Mouse (Mus musculus) lung, embryonic 16.5 days (tissue): ENCODE data around the gene Cep112. TPM values are rescaled to one million over a fixed set of nuclear protein-coding genes. Genes with fewer than 3 reads are reported as not detected.

Source experiments
- ATAC-seq: fragments of 200-750 bp; cut with Nextera tagmentation; 2 replicates; pipeline ENCODE4 v1.8.0; 2017; ENCODE audit warnings: low read depth, mild to moderate bottlenecking, moderate library complexity
- H3K27ac ChIP-seq: fragments of 300-500 bp; sonication (generic); 2 replicates; pipeline ENCODE4 v1.5.1; 2014; ENCODE audit warnings: mild to moderate bottlenecking, control low read depth, low read length
- H3K27me3 ChIP-seq: fragments of 300-500 bp; sonication (generic); 2 replicates; pipeline ENCODE4 v1.6.1; 2014; ENCODE audit warnings: low read depth, low read length, mixed read lengths; ENCODE audit not compliant: control insufficient read depth, insufficient read depth
- H3K36me3 ChIP-seq: fragments of 300-500 bp; sonication (generic); 2 replicates; pipeline ENCODE4 v1.6.1; 2014; ENCODE audit warnings: low read length; ENCODE audit not compliant: control insufficient read depth, insufficient read depth
- H3K4me1 ChIP-seq: fragments of 300-500 bp; sonication (generic); replicated peaks from 2 replicates; pipeline ENCODE4 v1.6.1; 2014; ENCODE audit warnings: low read length, mixed read lengths; ENCODE audit not compliant: control insufficient read depth, insufficient read depth
- H3K4me2 ChIP-seq: fragments of 300-500 bp; sonication (generic); 2 replicates; pipeline ENCODE4 v1.6.1; 2014; ENCODE audit warnings: low read depth, low read length, control low read depth
- H3K4me3 ChIP-seq: fragments of 300-500 bp; sonication (generic); 2 replicates; pipeline ENCODE4 v1.5.1; 2014; ENCODE audit warnings: mild to moderate bottlenecking, low read length, control low read depth
- H3K9ac ChIP-seq: fragments of 300-500 bp; sonication (generic); 2 replicates; pipeline ENCODE4 v1.6.1; 2014; ENCODE audit warnings: low read length, control low read depth
- H3K9me3 ChIP-seq: fragments of 300-500 bp; sonication (generic); 2 replicates; pipeline ENCODE4 v1.6.1; 2016; ENCODE audit warnings: low read length; ENCODE audit not compliant: control insufficient read depth
- WGBS: fragments of 180-500 bp; shearing (Covaris S2); extraction: QIAGEN DNeasy Blood & Tissue Kit; methylation state at CpG from one replicate; pipeline ENCODE4 v1.1.7; 2014; 5-methylcytosine and 5-hydroxymethylcytosine counted together
- polyA plus RNA-seq: library from polyadenylated mRNA; unstranded; fragments of >200 nt; fragmentation: Nextera tagmentation; extraction: Ambion mirVana; gene quantifications from 2 replicates; pipeline ENCODE4 v1.2.1, GENCODE M21; 2015

Gene Cep112
- polyA plus RNA-seq, 1 experiment from 2014 or later = 15.4 TPM

DNA sequence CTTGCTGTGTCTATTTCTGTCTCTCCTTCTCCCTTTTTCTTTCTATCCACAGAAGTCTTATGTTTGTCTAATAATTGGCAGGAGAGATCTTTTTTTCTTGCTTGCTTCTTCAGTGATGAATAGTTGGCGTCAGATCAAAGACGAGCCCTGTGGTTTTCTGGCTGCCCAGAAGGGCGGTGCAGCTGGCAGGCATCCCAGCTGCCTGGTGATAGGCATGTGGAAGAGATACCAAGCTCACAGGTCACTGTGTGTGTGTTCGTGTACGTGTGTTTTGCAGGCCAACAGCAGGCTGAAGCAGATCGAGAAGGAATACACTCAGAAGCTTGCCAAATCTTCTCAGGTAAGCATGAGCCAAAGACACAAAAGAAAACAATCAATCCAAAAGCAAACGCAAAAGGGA lies 327.3 kb downstream of the Cep112 start:
- no peaks in the 10 kb centered on the region for H3K9me3 ChIP-seq
- H3K4me2 ChIP-seq = peak overlapping the region; percentile 26; the same call in 1 of the 2 replicates
- H3K4me1 ChIP-seq = peaks cover 35% of the 10 kb centered on the region
- no peaks in the 10 kb centered on the region for H3K36me3 ChIP-seq
- ATAC-seq = peak; percentile 64
- H3K4me3 ChIP-seq = no peak overlapping the region
- no peak overlapping the region for H3K9ac ChIP-seq
- peak overlapping the region; percentile 69 for H3K27ac ChIP-seq
- 9% methylated on average over 7 of the region's 7 CpGs for WGBS
- no peaks in the 10 kb centered on the region for H3K27me3 ChIP-seq

DNA sequence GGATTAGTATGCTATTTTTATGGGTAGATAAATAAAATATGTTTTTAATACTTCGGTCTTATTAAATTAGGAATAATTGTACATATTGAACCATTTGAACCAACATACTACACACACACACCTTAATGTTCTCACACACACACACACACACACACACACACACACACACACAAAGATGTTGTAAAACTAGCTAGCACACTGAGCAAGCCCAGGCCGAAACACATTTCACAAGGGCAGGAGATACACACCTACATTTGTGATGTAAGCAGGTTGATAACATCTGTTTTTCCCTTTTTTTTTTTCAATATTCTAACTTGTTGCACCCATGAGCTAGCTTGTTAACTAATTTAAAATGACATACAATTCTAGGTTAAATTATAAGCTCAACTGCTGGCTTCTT lies 327.8 kb downstream of the Cep112 start:
- Histone ChIP-seq H3K9me3 (no peaks in the 10 kb centered on the region), H3K4me1 (peaks cover 35% of the 10 kb centered on the region), H3K4me3 (no peak overlapping the region), H3K9ac (no peak overlapping the region), H3K4me2 (no peak overlapping the region), H3K27ac (no peak overlapping the region), H3K27me3 (no peaks in the 10 kb centered on the region), H3K36me3 (no peaks in the 10 kb centered on the region)
- 84% methylated on average over 2 of the region's 2 CpGs for WGBS
- ATAC-seq = no peak

DNA sequence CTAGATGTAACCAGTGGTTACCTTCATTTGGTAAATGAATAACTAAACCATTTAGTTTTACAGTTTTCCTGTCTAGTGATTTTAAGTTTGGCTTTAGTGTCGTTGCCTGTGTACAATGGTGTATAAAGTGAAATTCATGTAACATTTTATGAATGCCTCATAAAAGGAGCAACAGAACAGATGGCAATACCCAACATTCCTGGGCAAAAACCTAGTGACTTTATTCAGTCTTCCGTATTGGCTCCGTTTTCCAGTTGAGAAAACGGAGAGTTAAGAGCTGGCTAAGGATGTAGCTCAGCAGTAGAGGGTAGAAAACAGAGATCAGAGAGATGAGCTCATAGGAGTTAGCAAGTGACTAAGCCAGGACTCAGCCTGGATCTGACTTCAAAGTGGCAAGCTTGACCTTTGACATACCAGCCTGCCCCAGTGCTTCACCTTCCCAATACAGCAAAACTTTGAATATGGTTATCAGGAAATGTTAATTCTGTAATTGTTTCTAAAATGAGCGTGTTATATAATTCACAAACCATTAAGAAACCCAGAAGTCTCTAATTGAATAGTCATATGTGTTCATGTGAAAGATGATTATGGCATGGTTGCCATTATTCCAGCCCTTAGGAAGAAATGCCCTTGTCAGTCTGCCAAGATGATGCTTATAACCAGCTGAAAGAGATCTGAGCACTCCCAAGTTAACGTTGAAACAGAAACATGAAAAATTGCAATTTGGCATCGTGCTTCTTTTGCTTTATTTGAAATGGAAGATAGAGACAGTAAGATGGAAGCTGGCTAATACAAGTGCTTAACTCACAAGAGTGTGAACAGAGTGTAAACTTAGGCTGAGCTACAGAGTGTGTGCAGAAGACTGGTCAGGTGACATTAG lies 328.6 kb downstream of the Cep112 start:
- no peak for ATAC-seq
- H3K27me3 ChIP-seq = no peaks in the 10 kb centered on the region
- H3K9me3 ChIP-seq = no peaks in the 10 kb centered on the region
- 57% methylated on average over 7 of the region's 7 CpGs for WGBS
- H3K27ac ChIP-seq = 0 out of 2 replicates have a peak overlapping the region, but pooled peaks have one; percentile 36
- peaks cover 35% of the 10 kb centered on the region for H3K4me1 ChIP-seq
- H3K36me3 ChIP-seq = no peaks in the 10 kb centered on the region
- no peak overlapping the region for H3K9ac ChIP-seq
- no peak overlapping the region for H3K4me2 ChIP-seq
- H3K4me3 ChIP-seq = no peak overlapping the region

DNA sequence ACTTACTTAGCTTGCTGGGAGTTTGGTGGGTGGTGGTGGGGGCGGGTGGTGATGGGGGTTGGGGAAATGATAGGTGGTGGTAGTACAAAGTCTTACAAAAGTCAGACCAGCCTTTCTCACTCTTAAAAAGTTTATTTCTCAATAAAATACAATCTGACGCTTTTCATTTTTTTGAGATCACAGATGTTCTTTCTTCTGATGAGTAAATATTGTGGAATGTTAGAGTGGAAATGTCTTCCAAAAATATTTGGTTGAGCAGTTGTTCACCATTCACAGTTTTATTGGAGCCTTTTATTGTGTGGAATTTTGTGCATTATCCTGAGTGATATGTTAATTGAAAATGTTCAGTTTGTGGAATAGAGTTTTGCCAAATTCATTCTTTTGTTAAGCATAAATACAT lies 332.2 kb downstream of the Cep112 start:
- peaks cover 5% of the 10 kb centered on the region for H3K36me3 ChIP-seq
- 80% methylated on average over 2 of the region's 2 CpGs for WGBS
- no peak for ATAC-seq
- H3K4me3 ChIP-seq = no peak overlapping the region
- H3K4me2 ChIP-seq = no peak overlapping the region
- no peak overlapping the region for H3K9ac ChIP-seq
- H3K9me3 ChIP-seq = no peaks in the 10 kb centered on the region
- H3K27me3 ChIP-seq = no peaks in the 10 kb centered on the region
- H3K27ac ChIP-seq = no peak overlapping the region
- peaks cover 11% of the 10 kb centered on the region for H3K4me1 ChIP-seq

DNA sequence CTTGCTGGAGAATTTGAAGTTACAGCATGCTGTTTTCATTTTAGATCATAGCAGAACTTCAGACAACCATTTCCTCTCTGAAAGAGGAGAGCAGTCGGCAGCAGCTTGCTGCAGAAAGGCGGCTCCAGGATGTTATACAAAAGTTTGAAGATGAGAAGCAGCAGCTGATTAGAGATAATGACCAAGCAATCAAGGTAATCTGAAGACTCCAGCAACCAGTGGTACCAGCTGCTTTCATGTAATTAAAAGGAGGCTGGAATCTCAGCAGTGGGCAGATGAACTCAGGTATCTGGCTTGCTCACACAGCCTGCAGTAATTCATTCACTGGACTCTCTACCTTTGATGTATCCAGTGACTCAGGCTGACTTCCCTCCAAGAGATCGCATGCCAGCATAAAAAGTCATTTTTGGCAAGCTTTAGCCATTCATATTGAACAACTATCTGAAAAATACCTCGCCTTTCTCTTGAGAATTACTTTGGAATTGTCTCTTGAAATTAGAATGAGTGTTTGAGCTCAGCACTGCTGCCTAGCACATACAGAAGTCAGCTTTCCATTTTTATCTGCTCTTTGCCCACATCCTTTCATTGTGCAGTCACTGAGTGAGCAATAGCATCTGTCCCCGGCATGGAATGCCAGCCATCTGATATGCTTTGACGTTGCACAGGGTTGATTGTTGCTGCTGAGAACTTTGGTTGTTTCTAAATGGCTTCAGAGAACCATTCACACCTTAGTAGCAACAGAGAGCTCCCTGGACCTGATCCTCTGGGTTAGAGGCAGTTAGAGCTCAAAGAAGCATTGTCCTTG lies 332.8 kb downstream of the Cep112 start:
- Histone ChIP-seq H3K4me1 (peaks cover 8% of the 10 kb centered on the region; the same call in 1 of the 2 replicates), H3K4me2 (no peak overlapping the region), H3K9me3 (no peaks in the 10 kb centered on the region), H3K9ac (no peak overlapping the region), H3K36me3 (peaks cover 5% of the 10 kb centered on the region), H3K27ac (no peak overlapping the region), H3K27me3 (no peaks in the 10 kb centered on the region), H3K4me3 (no peak overlapping the region)
- ATAC-seq = no peak
- 33% methylated on average over 6 of the region's 6 CpGs for WGBS

DNA sequence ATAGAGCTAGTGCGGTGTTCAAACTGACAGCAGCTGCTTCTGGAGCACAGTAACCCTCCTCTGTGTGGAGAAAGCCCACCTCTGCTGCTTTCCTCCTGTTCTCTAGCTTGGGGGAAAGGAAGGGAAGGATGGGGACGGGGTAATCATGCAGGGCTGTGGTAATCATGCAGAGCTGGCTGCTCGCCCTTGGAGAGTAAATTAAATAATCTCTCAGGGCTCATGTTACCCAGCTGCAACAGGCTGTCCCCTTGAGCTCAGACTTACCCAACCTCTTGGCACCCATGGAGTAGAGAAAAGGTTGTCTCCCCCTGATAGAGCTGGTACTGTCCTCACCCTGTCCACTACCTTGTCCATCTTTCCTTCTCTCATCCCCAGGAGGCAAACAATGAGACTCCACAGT lies 345.1 kb downstream of the Cep112 start:
- H3K4me1 ChIP-seq = peaks cover 9% of the 10 kb centered on the region
- H3K4me2 ChIP-seq = no peak overlapping the region
- no peaks in the 10 kb centered on the region for H3K9me3 ChIP-seq
- H3K36me3 ChIP-seq = no peaks in the 10 kb centered on the region
- H3K27me3 ChIP-seq = no peaks in the 10 kb centered on the region
- 42% methylated on average over 3 of the region's 3 CpGs for WGBS
- no peak overlapping the region for H3K9ac ChIP-seq
- no peak overlapping the region for H3K27ac ChIP-seq
- no peak overlapping the region for H3K4me3 ChIP-seq
- no peak for ATAC-seq

DNA sequence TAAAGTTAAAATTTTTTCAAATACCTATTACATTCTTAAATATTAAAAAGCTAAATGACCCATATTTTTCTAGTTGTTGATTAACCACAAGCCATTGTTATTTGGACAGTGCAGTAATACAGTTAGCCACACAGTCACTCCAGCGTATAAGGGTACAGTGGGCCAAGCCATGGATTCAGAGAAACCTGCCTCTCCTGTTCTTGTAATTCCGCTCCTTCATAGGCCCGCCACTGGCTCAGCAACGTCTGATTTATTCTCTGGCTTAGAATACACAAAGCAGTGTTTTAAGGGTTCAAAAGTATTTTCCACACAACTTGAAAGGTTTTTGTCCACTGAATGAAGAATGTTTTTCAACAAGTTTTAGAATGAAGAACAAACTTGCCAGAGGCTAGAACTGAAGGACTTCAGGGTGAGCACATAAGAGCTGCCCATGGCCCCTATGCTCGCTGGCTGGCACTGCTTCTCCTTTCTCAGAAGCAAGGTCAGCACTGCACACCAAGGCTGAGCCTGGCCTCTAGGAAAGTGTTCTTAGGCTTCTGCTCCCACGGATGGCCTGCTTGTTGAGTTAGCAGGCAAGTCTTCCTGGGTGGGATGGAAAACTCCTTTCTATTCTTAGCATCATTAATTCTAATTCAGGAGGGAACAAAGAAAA lies 349.2 kb downstream of the Cep112 start:
- Histone ChIP-seq H3K27me3 (no peaks in the 10 kb centered on the region), H3K27ac (peak overlapping the region; percentile 58), H3K4me3 (no peak overlapping the region), H3K4me2 (no peak overlapping the region), H3K9me3 (no peaks in the 10 kb centered on the region), H3K9ac (no peak overlapping the region), H3K4me1 (peaks cover 10% of the 10 kb centered on the region), H3K36me3 (no peaks in the 10 kb centered on the region)
- WGBS = 50% methylated on average over 6 of the region's 6 CpGs
- peak; percentile 80; the same call in 1 of the 2 replicates for ATAC-seq

DNA sequence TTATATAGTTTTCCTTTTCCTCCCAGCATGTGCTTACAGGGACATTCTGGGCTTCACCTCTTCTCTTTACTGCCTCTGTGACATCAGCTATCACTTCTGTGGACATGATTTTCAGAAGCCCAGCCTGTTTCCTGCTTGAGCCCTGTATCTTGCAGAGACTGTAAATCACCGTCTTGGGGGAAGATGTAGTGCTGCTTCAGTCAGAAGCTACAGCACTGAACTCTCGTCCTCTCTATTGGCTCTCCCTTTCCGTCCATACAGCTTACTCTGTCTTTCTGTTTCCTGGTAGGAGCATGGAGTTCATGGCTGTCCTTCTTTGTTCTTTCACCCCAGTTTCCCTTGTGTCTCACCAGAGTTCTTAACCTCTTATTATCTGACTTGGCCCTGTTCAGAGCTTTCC lies 352.2 kb downstream of the Cep112 start:
- H3K4me3 ChIP-seq = no peak overlapping the region
- no peaks in the 10 kb centered on the region for H3K9me3 ChIP-seq
- no peak overlapping the region for H3K27ac ChIP-seq
- no peaks in the 10 kb centered on the region for H3K36me3 ChIP-seq
- H3K9ac ChIP-seq = no peak overlapping the region
- H3K4me1 ChIP-seq = peaks cover 10% of the 10 kb centered on the region
- WGBS = 52% methylated on average over 3 of the region's 3 CpGs
- H3K27me3 ChIP-seq = no peaks in the 10 kb centered on the region
- ATAC-seq = no peak
- no peak overlapping the region for H3K4me2 ChIP-seq
